Mouse (Mus musculus): ENCODE measurements around the gene Pilra. TPM values are rescaled to one million over a fixed set of nuclear protein-coding genes. Genes with fewer than 3 reads are reported as not detected.
A peak's percentile ranks its signal among the peaks of the same experiment; 100 is the strongest.

Gene Pilra
- total and polyA plus RNA-seq, 2 experiments: 2.4 to 3.2 TPM

DNA sequence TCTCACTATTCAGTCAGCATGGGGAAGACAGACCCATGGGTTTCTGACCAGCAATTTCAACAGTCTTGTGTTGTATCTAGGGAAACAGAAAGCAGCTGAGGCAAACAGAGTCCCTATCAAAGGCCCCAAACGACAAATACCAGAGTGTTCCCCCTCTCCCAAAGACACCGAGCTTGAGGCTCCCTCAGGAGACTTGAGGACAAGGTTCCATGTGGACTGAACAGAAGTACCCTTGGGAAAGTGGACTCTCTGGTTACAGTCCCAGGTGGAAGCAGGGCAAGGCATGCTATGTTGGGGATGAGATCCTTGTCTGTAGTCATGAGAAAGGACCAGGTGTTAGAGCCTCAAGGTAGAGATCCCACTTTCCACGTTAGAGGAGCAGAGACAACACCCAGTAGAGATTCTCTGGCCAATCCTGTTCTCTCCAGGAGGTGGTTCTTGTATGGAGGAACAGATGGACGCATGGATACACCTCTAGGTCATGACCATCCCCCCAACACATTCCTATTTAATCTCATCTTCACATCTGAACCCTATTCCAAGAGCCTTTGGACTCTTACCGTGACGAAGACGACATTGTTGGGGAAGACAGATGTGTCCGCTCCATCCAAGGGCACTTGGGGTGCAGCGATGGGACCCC is 52.1 kb downstream of the Pilra start:
- Histone ChIP-seq H3K36me3 (ENCODE audit: control insufficient read depth, insufficient read depth, low read length) (peaks cover 17% of the 10 kb centered on the region; the same call in 1 of the 2 replicates), H3K79me2 (ENCODE audit: control insufficient read depth, insufficient read depth, low read length) (peaks cover 16% of the 10 kb centered on the region), H3K27ac (replicated peaks; ENCODE audit: insufficient read depth, low read depth, low read length) (no peak overlapping the region), H3K4me3 (ENCODE audit: insufficient read depth, low read depth, low read length) (no peak overlapping the region), H3K4me1 (ENCODE audit: control insufficient read depth, insufficient read depth, low read length) (peaks cover 25% of the 10 kb centered on the region), H3K27me3 (ENCODE audit: control insufficient read depth, insufficient read depth, low read length) (no peaks in the 10 kb centered on the region), H3K9ac (ENCODE audit: low read depth, low read length) (no peak overlapping the region)
- 52% methylated on average over 9 of the region's 9 CpGs for WGBS
- no peak for DNase-seq (ENCODE audit: extremely low read depth, low read depth, low spot score)
- TF ChIP-seq POLR2A (IDR thresholded peaks at IDR 0.05; ENCODE audit: extremely low read depth, insufficient read depth, low read length) (no peak), CTCF (IDR thresholded peaks at IDR 0.05; ENCODE audit: low read depth, low read length) (no peak)

DNA sequence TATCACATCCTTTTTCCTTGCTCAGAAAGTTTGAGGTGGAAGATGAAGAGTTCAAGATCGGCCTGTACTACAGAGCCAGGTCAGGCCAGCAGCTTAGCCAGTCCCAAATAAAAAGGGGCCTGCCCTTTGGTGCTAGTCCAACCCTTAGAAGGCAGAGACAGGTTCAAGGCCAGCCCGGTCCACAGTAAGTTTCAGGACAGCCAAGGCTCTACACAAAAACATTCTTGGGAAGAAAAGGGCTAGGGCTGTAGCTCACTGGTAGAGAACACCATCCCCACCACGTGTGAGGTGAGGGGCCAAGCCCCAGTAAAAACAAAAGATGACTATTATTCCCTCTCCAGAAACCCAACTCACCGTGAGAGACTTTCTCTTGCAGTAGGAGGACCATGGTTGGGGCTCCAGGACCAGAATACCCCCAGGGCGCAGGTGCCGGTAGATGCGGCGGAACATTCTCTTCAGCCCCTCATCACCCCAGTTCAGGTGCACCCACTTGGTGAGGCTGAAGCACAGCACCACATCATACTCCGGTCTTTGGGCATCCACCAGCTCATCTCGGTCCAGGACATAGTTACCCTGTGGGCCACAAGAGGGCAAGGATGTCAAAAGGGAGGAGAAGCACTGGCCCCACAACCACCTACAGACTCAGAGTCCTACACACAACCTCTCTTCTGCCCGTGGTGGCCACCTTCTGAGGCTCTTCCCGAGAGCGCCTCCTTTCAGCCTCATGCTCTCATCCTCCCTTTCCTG is 53.1 kb downstream of the Pilra start:
- Histone ChIP-seq H3K27ac (replicated peaks; ENCODE audit: insufficient read depth, low read depth, low read length) (no peak overlapping the region), H3K36me3 (ENCODE audit: control insufficient read depth, insufficient read depth, low read length) (peaks cover 17% of the 10 kb centered on the region; the same call in 1 of the 2 replicates), H3K4me1 (ENCODE audit: control insufficient read depth, insufficient read depth, low read length) (peaks cover 27% of the 10 kb centered on the region), H3K27me3 (ENCODE audit: control insufficient read depth, insufficient read depth, low read length) (no peaks in the 10 kb centered on the region), H3K4me3 (ENCODE audit: insufficient read depth, low read depth, low read length) (no peak overlapping the region), H3K9ac (ENCODE audit: low read depth, low read length) (no peak overlapping the region), H3K79me2 (ENCODE audit: control insufficient read depth, insufficient read depth, low read length) (peaks cover 16% of the 10 kb centered on the region)
- TF ChIP-seq CTCF (IDR thresholded peaks at IDR 0.05; ENCODE audit: low read depth, low read length) (no peak), POLR2A (IDR thresholded peaks at IDR 0.05; ENCODE audit: extremely low read depth, insufficient read depth, low read length) (no peak)
- WGBS: 83% methylated on average over 13 of the region's 13 CpGs
- no peak for DNase-seq (ENCODE audit: extremely low read depth, low read depth, low spot score)

DNA sequence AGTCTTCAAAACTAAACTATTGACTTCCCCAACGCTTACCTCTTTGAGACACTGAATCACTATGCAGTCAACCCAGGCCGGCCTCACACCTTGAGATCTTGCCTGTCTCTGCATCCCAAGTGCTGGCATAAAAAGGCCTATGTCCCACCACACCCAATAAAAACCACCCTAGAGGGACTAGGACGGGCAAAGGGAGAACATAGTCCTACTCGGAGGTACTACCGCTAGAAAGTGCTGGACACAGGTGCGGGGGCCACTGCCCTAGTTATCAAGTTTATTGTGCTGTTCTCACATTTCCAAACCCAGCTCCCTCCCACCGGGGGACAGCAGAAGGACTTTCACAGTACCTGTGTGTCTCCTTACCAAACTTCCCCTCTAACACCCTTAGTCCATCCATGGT is 54.4 kb downstream of the Pilra start:
- WGBS: 91% methylated on average over 7 of the region's 7 CpGs
- no peak overlapping the region for H3K4me3 ChIP-seq (ENCODE audit: insufficient read depth, low read depth, low read length)
- peaks cover 24% of the 10 kb centered on the region for H3K4me1 ChIP-seq (ENCODE audit: control insufficient read depth, insufficient read depth, low read length)
- H3K9ac ChIP-seq (ENCODE audit: low read depth, low read length): no peak overlapping the region
- H3K27ac ChIP-seq (replicated peaks; ENCODE audit: insufficient read depth, low read depth, low read length): no peak overlapping the region
- TF ChIP-seq POLR2A (IDR thresholded peaks at IDR 0.05; ENCODE audit: extremely low read depth, insufficient read depth, low read length) (no peak), CTCF (IDR thresholded peaks at IDR 0.05; ENCODE audit: low read depth, low read length) (no peak)
- no peak for DNase-seq (ENCODE audit: extremely low read depth, low read depth, low spot score)
- peaks cover 16% of the 10 kb centered on the region for H3K79me2 ChIP-seq (ENCODE audit: control insufficient read depth, insufficient read depth, low read length)
- no peaks in the 10 kb centered on the region for H3K27me3 ChIP-seq (ENCODE audit: control insufficient read depth, insufficient read depth, low read length)
- peaks cover 17% of the 10 kb centered on the region; the same call in 1 of the 2 replicates for H3K36me3 ChIP-seq (ENCODE audit: control insufficient read depth, insufficient read depth, low read length)

DNA sequence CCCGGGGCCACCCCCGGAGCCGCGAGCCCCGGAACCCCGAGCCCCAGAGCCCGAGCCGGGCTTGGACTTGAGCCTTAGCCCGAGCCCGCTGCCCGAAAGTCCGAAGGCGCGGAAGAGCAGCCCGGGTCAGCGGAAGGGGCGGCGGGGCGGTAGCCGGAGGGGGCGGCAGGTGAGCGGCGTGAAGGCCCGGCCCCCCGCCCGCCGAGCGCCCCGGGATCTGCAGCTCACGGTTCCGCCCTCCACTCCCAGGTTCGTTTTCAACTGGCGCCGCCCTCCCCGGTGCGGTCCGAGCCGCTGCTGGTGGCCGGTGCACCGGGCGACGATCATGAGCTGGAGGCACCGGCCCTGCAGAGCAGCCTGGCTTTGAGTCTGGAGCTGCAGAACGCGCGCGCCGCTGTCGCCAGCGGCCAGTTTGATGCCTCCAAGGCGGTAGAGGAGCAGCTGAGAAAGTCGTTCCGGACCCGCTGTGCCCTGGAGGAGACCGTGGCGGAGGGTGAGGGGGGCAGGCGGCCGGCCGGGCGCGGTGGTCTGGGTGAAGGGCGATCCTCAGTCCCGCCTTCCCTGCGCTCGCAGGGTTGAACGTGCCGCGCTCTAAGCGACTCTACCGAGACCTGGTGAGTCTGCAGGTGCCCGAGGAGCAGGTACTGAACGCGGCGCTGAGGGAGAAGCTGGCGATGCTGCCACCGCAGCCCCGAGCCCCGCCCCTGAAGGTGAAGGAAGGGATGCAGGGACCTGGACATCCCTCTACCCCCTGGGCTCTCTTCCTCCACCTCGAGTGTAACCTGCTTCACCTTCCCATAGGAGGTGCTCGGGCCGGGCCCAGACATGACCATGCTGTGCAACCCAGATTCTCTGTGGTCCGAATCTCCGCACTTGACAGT is 56.8 kb downstream of the Pilra start:
- TF ChIP-seq POLR2A (IDR thresholded peaks at IDR 0.05; ENCODE audit: extremely low read depth, insufficient read depth, low read length): no peak
- no peak for TF ChIP-seq CTCF (IDR thresholded peaks at IDR 0.05; ENCODE audit: low read depth, low read length)
- Histone ChIP-seq H3K9ac (ENCODE audit: low read depth, low read length) (peak overlapping the region; percentile 93), H3K27me3 (ENCODE audit: control insufficient read depth, insufficient read depth, low read length) (no peaks in the 10 kb centered on the region), H3K4me3 (ENCODE audit: insufficient read depth, low read depth, low read length) (peak overlapping the region; percentile 92), H3K4me1 (ENCODE audit: control insufficient read depth, insufficient read depth, low read length) (peaks cover 13% of the 10 kb centered on the region), H3K79me2 (ENCODE audit: control insufficient read depth, insufficient read depth, low read length) (peaks cover 4% of the 10 kb centered on the region), H3K27ac (replicated peaks; ENCODE audit: insufficient read depth, low read depth, low read length) (peak overlapping the region; percentile 87), H3K36me3 (ENCODE audit: control insufficient read depth, insufficient read depth, low read length) (peaks cover 17% of the 10 kb centered on the region; the same call in 1 of the 2 replicates)
- DNase-seq (ENCODE audit: extremely low read depth, low read depth, low spot score): peak; percentile 18
- WGBS: 2% methylated on average over 79 of the region's 83 CpGs

DNA sequence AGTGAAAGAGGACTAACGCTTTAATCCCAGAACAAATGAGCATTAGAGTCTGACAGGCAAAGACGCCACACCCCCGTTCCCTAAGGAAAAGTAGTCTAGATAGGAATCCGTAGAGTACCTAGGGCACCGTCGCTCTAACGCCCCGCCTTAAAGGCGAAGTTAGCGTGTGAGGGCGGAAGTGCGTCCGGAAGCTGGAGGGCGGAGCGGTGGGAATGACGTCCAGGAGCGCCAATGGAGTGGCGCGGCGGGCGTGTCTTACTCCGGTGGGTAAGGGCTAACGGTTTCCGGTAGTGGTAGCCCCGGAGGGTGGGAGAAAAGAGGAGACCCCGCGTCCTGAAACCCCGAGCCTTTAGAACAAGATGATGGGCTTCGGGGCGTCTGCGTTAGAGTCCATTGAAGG is 57.4 kb downstream of the Pilra start, which contains the start of gene Ppp1r35:
Gene Ppp1r35 (plus strand): TSS at position 215 of the 400 bp plus-strand sequence.
- Histone ChIP-seq H3K36me3 (ENCODE audit: control insufficient read depth, insufficient read depth, low read length) (peaks cover 17% of the 10 kb centered on the region; the same call in 1 of the 2 replicates), H3K79me2 (ENCODE audit: control insufficient read depth, insufficient read depth, low read length) (peaks cover 3% of the 10 kb centered on the region; the same call in 1 of the 2 replicates), H3K27ac (replicated peaks; ENCODE audit: insufficient read depth, low read depth, low read length) (peak within 1 kb of the TSS; percentile 87), H3K4me3 (ENCODE audit: insufficient read depth, low read depth, low read length) (peak within 1 kb of the TSS; percentile 92), H3K27me3 (ENCODE audit: control insufficient read depth, insufficient read depth, low read length) (no peaks in the 10 kb centered on the region), H3K9ac (ENCODE audit: low read depth, low read length) (peak within 1 kb of the TSS; percentile 93), H3K4me1 (ENCODE audit: control insufficient read depth, insufficient read depth, low read length) (peaks cover 9% of the 10 kb centered on the region)
- TF ChIP-seq CTCF (IDR thresholded peaks at IDR 0.05; ENCODE audit: low read depth, low read length): no peak
- TF ChIP-seq POLR2A (IDR thresholded peaks at IDR 0.05; ENCODE audit: extremely low read depth, insufficient read depth, low read length): peak; percentile 56
- WGBS: under 1% methylated on average over 31 of the region's 31 CpGs
- DNase-seq (ENCODE audit: extremely low read depth, low read depth, low spot score): peak; percentile 92
